Mouse (Mus musculus): ENCODE data around the gene Fbxl14. TPM values are rescaled to one million over a fixed set of nuclear protein-coding genes. Genes with fewer than 3 reads are reported as not detected.

Gene Fbxl14
- polyA plus RNA-seq, 1 experiment from 2014 or later: 4.9 TPM

Other genes starting within 250 kb of the Fbxl14 start
- not detected in 2 replicates for gene Cacna2d4, start 243.1 kb upstream of the Fbxl14 start, polyA plus RNA-seq (2014; fragmentation: Nextera tagmentation; extraction: Ambion mirVana)
- 0.20 TPM in 1 of 2 replicates, not detected in the other for gene Lrtm2, start 148.9 kb upstream of the Fbxl14 start, polyA plus RNA-seq (2014; fragmentation: Nextera tagmentation; extraction: Ambion mirVana)
- 11.5 and 22.6 TPM in 2 replicates for gene Adipor2, start 62.0 kb upstream of the Fbxl14 start, polyA plus RNA-seq (2014; fragmentation: Nextera tagmentation; extraction: Ambion mirVana)
- 6.8 and 7.3 TPM in 2 replicates for gene Wnt5b, start 64.7 kb downstream of the Fbxl14 start, polyA plus RNA-seq (2014; fragmentation: Nextera tagmentation; extraction: Ambion mirVana)

Data from heart, embryonic 11.5 days (tissue).